Mouse (Mus musculus): ENCODE measurements around the gene Fam172a. TPM values are rescaled to one million over a fixed set of nuclear protein-coding genes. Genes with fewer than 3 reads are reported as not detected.

Gene Fam172a
- polyA plus RNA-seq, 1 experiment from 2014 or later, result 22.8 TPM

GRCm38 (mm10) chr13:78183004-78183403, 481.2 kb downstream of the Fam172a start:
- Histone ChIP-seq H3K27me3 (replicated peaks; ENCODE audit: control insufficient read depth, insufficient read depth, low read length) (peaks cover 96% of the 10 kb centered on the region), H3K36me3 (ENCODE audit: control insufficient read depth, insufficient read depth, low read length) (no peaks in the 10 kb centered on the region), H3K4me3 (ENCODE audit: low read depth, low read length) (no peak overlapping the region), H3K27ac (ENCODE audit: low read depth, low read length) (no peak overlapping the region), H3K4me1 (replicated peaks; ENCODE audit: control insufficient read depth, insufficient read depth, low read length) (no peaks in the 10 kb centered on the region), H3K9ac (ENCODE audit: low read depth, low read length) (no peak overlapping the region), H3K4me2 (no peak overlapping the region), H3K9me3 (ENCODE audit: control insufficient read depth, low read length) (no peaks in the 10 kb centered on the region)
- no peak for ATAC-seq (replicated peaks; ENCODE audit: low FRiP score)
- DNase-seq (ENCODE audit: low spot score), result no peak
- WGBS, result 11% methylated on average over 5 of the region's 5 CpGs

- DNase-seq (ENCODE audit: low spot score) (no peak), ATAC-seq (replicated peaks; ENCODE audit: low FRiP score) (no peak)
- WGBS, result 10% methylated on average over 5 of the region's 5 CpGs
- Histone ChIP-seq H3K27ac (ENCODE audit: low read depth, low read length) (no peak overlapping the region), H3K27me3 (replicated peaks; ENCODE audit: control insufficient read depth, insufficient read depth, low read length) (peaks cover 95% of the 10 kb centered on the region), H3K9ac (ENCODE audit: low read depth, low read length) (no peak overlapping the region), H3K36me3 (ENCODE audit: control insufficient read depth, insufficient read depth, low read length) (0 out of 2 replicates have a peak, but pooled peaks cover 2% of the 10 kb centered on the region), H3K9me3 (ENCODE audit: control insufficient read depth, low read length) (no peaks in the 10 kb centered on the region), H3K4me3 (ENCODE audit: low read depth, low read length) (no peak overlapping the region), H3K4me2 (no peak overlapping the region), H3K4me1 (replicated peaks; ENCODE audit: control insufficient read depth, insufficient read depth, low read length) (no peaks in the 10 kb centered on the region)
Measured at GRCm38 (mm10) chr13:78183986-78184385, 482.2 kb downstream of the Fam172a start.

GRCm38 (mm10) chr13:78184786-78185466, 483.1 kb downstream of the Fam172a start:
- no peaks in the 10 kb centered on the region for H3K9me3 ChIP-seq (ENCODE audit: control insufficient read depth, low read length)
- ATAC-seq (replicated peaks; ENCODE audit: low FRiP score), result no peak
- DNase-seq (ENCODE audit: low spot score), result no peak
- 0 out of 2 replicates have a peak, but pooled peaks cover 2% of the 10 kb centered on the region for H3K36me3 ChIP-seq (ENCODE audit: control insufficient read depth, insufficient read depth, low read length)
- H3K4me2 ChIP-seq, result no peak overlapping the region
- peaks cover 93% of the 10 kb centered on the region for H3K27me3 ChIP-seq (replicated peaks; ENCODE audit: control insufficient read depth, insufficient read depth, low read length)
- H3K4me3 ChIP-seq (ENCODE audit: low read depth, low read length), result no peak overlapping the region
- WGBS, result 5% methylated on average over 14 of the region's 14 CpGs
- H3K4me1 ChIP-seq (replicated peaks; ENCODE audit: control insufficient read depth, insufficient read depth, low read length), result no peaks in the 10 kb centered on the region
- no peak overlapping the region for H3K27ac ChIP-seq (ENCODE audit: low read depth, low read length)
- no peak overlapping the region for H3K9ac ChIP-seq (ENCODE audit: low read depth, low read length)

GRCm38 (mm10) chr13:78186340-78186946, 484.6 kb downstream of the Fam172a start:
- ATAC-seq (replicated peaks; ENCODE audit: low FRiP score), result no peak
- Histone ChIP-seq H3K4me1 (replicated peaks; ENCODE audit: control insufficient read depth, insufficient read depth, low read length) (no peaks in the 10 kb centered on the region), H3K27ac (ENCODE audit: low read depth, low read length) (no peak overlapping the region), H3K27me3 (replicated peaks; ENCODE audit: control insufficient read depth, insufficient read depth, low read length) (peaks cover 89% of the 10 kb centered on the region), H3K9me3 (ENCODE audit: control insufficient read depth, low read length) (no peaks in the 10 kb centered on the region), H3K9ac (ENCODE audit: low read depth, low read length) (no peak overlapping the region), H3K4me3 (ENCODE audit: low read depth, low read length) (no peak overlapping the region), H3K4me2 (no peak overlapping the region), H3K36me3 (ENCODE audit: control insufficient read depth, insufficient read depth, low read length) (0 out of 2 replicates have a peak, but pooled peaks cover 2% of the 10 kb centered on the region)
- DNase-seq (ENCODE audit: low spot score), result no peak
- WGBS, result 17% methylated on average over 12 of the region's 12 CpGs

GRCm38 (mm10) chr13:78187833-78188232, 486.0 kb downstream of the Fam172a start:
- Histone ChIP-seq H3K4me2 (no peak overlapping the region), H3K9me3 (ENCODE audit: control insufficient read depth, low read length) (no peaks in the 10 kb centered on the region), H3K4me3 (ENCODE audit: low read depth, low read length) (no peak overlapping the region), H3K4me1 (replicated peaks; ENCODE audit: control insufficient read depth, insufficient read depth, low read length) (no peaks in the 10 kb centered on the region), H3K9ac (ENCODE audit: low read depth, low read length) (no peak overlapping the region), H3K27me3 (replicated peaks; ENCODE audit: control insufficient read depth, insufficient read depth, low read length) (peaks cover 88% of the 10 kb centered on the region), H3K36me3 (ENCODE audit: control insufficient read depth, insufficient read depth, low read length) (0 out of 2 replicates have a peak, but pooled peaks cover 2% of the 10 kb centered on the region), H3K27ac (ENCODE audit: low read depth, low read length) (no peak overlapping the region)
- DNase-seq (ENCODE audit: low spot score), result no peak
- WGBS, result 33% methylated on average over 5 of the region's 5 CpGs
- no peak for ATAC-seq (replicated peaks; ENCODE audit: low FRiP score)

- H3K9ac ChIP-seq (ENCODE audit: low read depth, low read length), result no peak overlapping the region
- DNase-seq (ENCODE audit: low spot score) (no peak), ATAC-seq (replicated peaks; ENCODE audit: low FRiP score) (no peak)
- peaks cover 88% of the 10 kb centered on the region for H3K27me3 ChIP-seq (replicated peaks; ENCODE audit: control insufficient read depth, insufficient read depth, low read length)
- no peak overlapping the region for H3K4me3 ChIP-seq (ENCODE audit: low read depth, low read length)
- WGBS, result 25% methylated on average over 10 of the region's 10 CpGs
- H3K27ac ChIP-seq (ENCODE audit: low read depth, low read length), result no peak overlapping the region
- no peaks in the 10 kb centered on the region for H3K9me3 ChIP-seq (ENCODE audit: control insufficient read depth, low read length)
- H3K36me3 ChIP-seq (ENCODE audit: control insufficient read depth, insufficient read depth, low read length), result 0 out of 2 replicates have a peak, but pooled peaks cover 2% of the 10 kb centered on the region
- H3K4me1 ChIP-seq (replicated peaks; ENCODE audit: control insufficient read depth, insufficient read depth, low read length), result no peaks in the 10 kb centered on the region
- no peak overlapping the region for H3K4me2 ChIP-seq
Measured at GRCm38 (mm10) chr13:78189586-78189985, 487.8 kb downstream of the Fam172a start.

- H3K36me3 ChIP-seq (ENCODE audit: control insufficient read depth, insufficient read depth, low read length), result 0 out of 2 replicates have a peak, but pooled peaks cover 2% of the 10 kb centered on the region
- H3K9ac ChIP-seq (ENCODE audit: low read depth, low read length), result no peak overlapping the region; the same call in 1 of the 2 replicates
- no peaks in the 10 kb centered on the region; the same call in 1 of the 2 replicates for H3K4me1 ChIP-seq (replicated peaks; ENCODE audit: control insufficient read depth, insufficient read depth, low read length)
- H3K4me2 ChIP-seq, result peak overlapping the region; percentile 6
- H3K27ac ChIP-seq (ENCODE audit: low read depth, low read length), result no peak overlapping the region
- ATAC-seq (replicated peaks; ENCODE audit: low FRiP score), result no peak
- peaks cover 87% of the 10 kb centered on the region for H3K27me3 ChIP-seq (replicated peaks; ENCODE audit: control insufficient read depth, insufficient read depth, low read length)
- H3K9me3 ChIP-seq (ENCODE audit: control insufficient read depth, low read length), result no peaks in the 10 kb centered on the region
- WGBS, result 21% methylated on average over 4 of the region's 4 CpGs
- no peak for DNase-seq (ENCODE audit: low spot score)
- no peak overlapping the region for H3K4me3 ChIP-seq (ENCODE audit: low read depth, low read length)
Measured at GRCm38 (mm10) chr13:78193211-78193610, 491.4 kb downstream of the Fam172a start.

GRCm38 (mm10) chr13:78194135-78194849, 492.5 kb downstream of the Fam172a start:
- no peaks in the 10 kb centered on the region for H3K36me3 ChIP-seq (ENCODE audit: control insufficient read depth, insufficient read depth, low read length)
- DNase-seq (ENCODE audit: low spot score) (no peak), ATAC-seq (replicated peaks; ENCODE audit: low FRiP score) (no peak)
- H3K27ac ChIP-seq (ENCODE audit: low read depth, low read length), result no peak overlapping the region
- H3K9me3 ChIP-seq (ENCODE audit: control insufficient read depth, low read length), result no peaks in the 10 kb centered on the region
- H3K4me3 ChIP-seq (ENCODE audit: low read depth, low read length), result peak overlapping the region; percentile 41
- H3K4me2 ChIP-seq, result peak overlapping the region; percentile 60
- peaks cover 90% of the 10 kb centered on the region for H3K27me3 ChIP-seq (replicated peaks; ENCODE audit: control insufficient read depth, insufficient read depth, low read length)
- H3K9ac ChIP-seq (ENCODE audit: low read depth, low read length), result peak overlapping the region; percentile 53
- 13% methylated on average over 26 of the region's 26 CpGs for WGBS
- H3K4me1 ChIP-seq (replicated peaks; ENCODE audit: control insufficient read depth, insufficient read depth, low read length), result no peaks in the 10 kb centered on the region; the same call in 1 of the 2 replicates
